In genomic region chr6:140576961-140577821, GRCm38 (mm10) we compare ENCODE assay signal across 8 mouse cellular contexts. TPM values are rescaled to one million over a fixed set of nuclear protein-coding genes. Genes with fewer than 3 reads are reported as not detected.
DNase-seq lines count a peak whose midpoint lies in the region; ATAC-seq and TF ChIP-seq lines count a peak whose summit lies in the region.
"Had no signal": no experiment of that assay in that cellular context is flagged by ENCODE, and none has a peak within 500 bp of the region (broad histone marks: within the 10 kb centered on the region; RNA-seq: fewer than 3 reads in every experiment).

No protein-coding gene starts in this region.

- H3K27me3 ChIP-seq in hindbrain, embryonic 16.5 days (replicated peaks; ENCODE audit: control insufficient read depth, insufficient read depth, low read length), result no peaks in the 10 kb centered on the region
- no peaks in the 10 kb centered on the region for H3K27me3 ChIP-seq in hindbrain, embryonic 14.5 days (ENCODE audit: control insufficient read depth, insufficient read depth, low read length)
- no peaks in the 10 kb centered on the region for H3K27me3 ChIP-seq in E14TG2a.4 (ENCODE audit: insufficient read depth, low read length)
- H3K27me3 ChIP-seq: embryonic facial prominence, embryonic 12.5 days had no signal

- no peak for DNase-seq in hindbrain, embryonic 14.5 days (ENCODE audit: low spot score)
- peak; percentile 31 to 54 for DNase-seq in lung, adult 18-20 months
- no peak for DNase-seq in embryo, embryonic 10 days (ENCODE audit: low spot score)
- no peak for DNase-seq in spleen, adult 18-20 months

- TF ChIP-seq CTCF in E14TG2a.4 (conservative IDR thresholded peaks at IDR 0.05; ENCODE audit: low read length), result peak; percentile 55

- no peak overlapping the region for H3K4me2 ChIP-seq in hindbrain, embryonic 16.5 days (ENCODE audit: low read length)
- H3K4me2 ChIP-seq in hindbrain, embryonic 14.5 days (replicated peaks), result no peak overlapping the region
- H3K4me2 ChIP-seq: embryonic facial prominence, embryonic 12.5 days had no signal

- no peaks in the 10 kb centered on the region for H3K4me1 ChIP-seq in hindbrain, embryonic 16.5 days (ENCODE audit: control insufficient read depth, insufficient read depth, low read depth, low read length)
- no peaks in the 10 kb centered on the region for H3K4me1 ChIP-seq in hindbrain, embryonic 14.5 days (replicated peaks; ENCODE audit: control insufficient read depth, insufficient read depth, low read length)
- H3K4me1 ChIP-seq in E14TG2a.4 (replicated peaks; ENCODE audit: low read depth, low read length), result peaks cover 26% of the 10 kb centered on the region
- H3K4me1 ChIP-seq: embryonic facial prominence, embryonic 12.5 days had no signal

- WGBS in hindbrain, embryonic 16.5 days, result 62% methylated on average over 18 of the region's 18 CpGs
- 74% methylated on average over 18 of the region's 18 CpGs for WGBS in hindbrain, embryonic 14.5 days

- peaks cover 25% of the 10 kb centered on the region for H3K36me3 ChIP-seq in hindbrain, embryonic 16.5 days (ENCODE audit: control insufficient read depth, insufficient read depth, low read length)
- H3K36me3 ChIP-seq in hindbrain, embryonic 14.5 days (replicated peaks; ENCODE audit: control insufficient read depth, insufficient read depth), result peaks cover 79% of the 10 kb centered on the region
- H3K36me3 ChIP-seq in E14TG2a.4 (ENCODE audit: insufficient read depth, low read length), result peaks cover 25% of the 10 kb centered on the region

- 0 out of 2 replicates have a peak, but pooled peaks have one; percentile 35 for ATAC-seq in hindbrain, embryonic 16.5 days
- ATAC-seq in hindbrain, embryonic 14.5 days (ENCODE audit: low FRiP score), result no peak
- ATAC-seq in CD4-positive, CD25-positive, alpha-beta regulatory T cell, adult 4 months, result peak; percentile 45

- no peak overlapping the region for H3K9ac ChIP-seq in hindbrain, embryonic 16.5 days (ENCODE audit: low read depth, low read length)
- no peak overlapping the region for H3K9ac ChIP-seq in hindbrain, embryonic 14.5 days
- H3K9ac ChIP-seq: embryonic facial prominence, embryonic 12.5 days had no signal

- H3K9me3 ChIP-seq in hindbrain, embryonic 16.5 days (ENCODE audit: control insufficient read depth, low read length), result no peaks in the 10 kb centered on the region
- H3K9me3 ChIP-seq in hindbrain, embryonic 14.5 days (ENCODE audit: control insufficient read depth, low read length), result no peaks in the 10 kb centered on the region
- H3K9me3 ChIP-seq in E14TG2a.4 (ENCODE audit: low read length), result no peaks in the 10 kb centered on the region
- H3K9me3 ChIP-seq: embryonic facial prominence, embryonic 12.5 days had no signal

- H3K4me3 ChIP-seq in hindbrain, embryonic 16.5 days (ENCODE audit: low read length), result no peak overlapping the region
- H3K4me3 ChIP-seq in hindbrain, embryonic 14.5 days (replicated peaks; ENCODE audit: low read length), result no peak overlapping the region
- peak overlapping the region; percentile 50 for H3K4me3 ChIP-seq in E14TG2a.4 (replicated peaks; ENCODE audit: low read length)
- H3K4me3 ChIP-seq: embryonic facial prominence, embryonic 12.5 days had no signal

- H3K27ac ChIP-seq in hindbrain, embryonic 16.5 days (ENCODE audit: low read depth, low read length), result no peak overlapping the region
- H3K27ac ChIP-seq in hindbrain, embryonic 14.5 days, result no peak overlapping the region
- H3K27ac ChIP-seq: embryonic facial prominence, embryonic 12.5 days had no signal

RNA-seq across cellular contexts. Expression of gene Aebp2, which starts 45.3 kb away (rescaled TPM):
- polyA plus RNA-seq in hindbrain, embryonic 16.5 days (2015; fragmentation: Nextera tagmentation; extraction: Ambion mirVana), result 6.2 and 7.7 TPM in 2 replicates
- 10.6 and 11.3 TPM in 2 replicates for polyA plus RNA-seq in hindbrain, embryonic 14.5 days (2014; fragmentation: Nextera tagmentation; extraction: Ambion mirVana)
- 10 to 100 TPM; 23.8 to 39.0 TPM for polyA plus RNA-seq in CD4-positive, CD25-positive, alpha-beta regulatory T cell, adult 4 months (2017; shearing (Covaris generic))

Comparison
In these comparisons a context has a peak if more than half of its experiments do, and no peak if none do; other contexts are left out.
1. DNase-seq: peak in lung, adult 18-20 months (2 of 2); none in hindbrain, embryonic 14.5 days (single experiment), embryo, embryonic 10 days (single experiment) and spleen, adult 18-20 months (0 of 2).